Mouse (Mus musculus) ES-Bruce4 (cell line): ENCODE measurements around the gene Vapa. TPM values are rescaled to one million over a fixed set of nuclear protein-coding genes. Genes with fewer than 3 reads are reported as not detected.

Experiments used
- H3K27ac ChIP-seq: 2 replicates; pipeline ENCODE4 v1.5.1; 2012; ENCODE audit warnings: low read length, inconsistent platforms; ENCODE audit not compliant: insufficient read depth
- H3K27me3 ChIP-seq: 2 replicates; pipeline ENCODE4 v1.6.1; 2012; ENCODE audit warnings: mild to moderate bottlenecking, low read length, inconsistent platforms; ENCODE audit not compliant: control insufficient read depth, poor library complexity, insufficient read depth, severe bottlenecking
- H3K36me3 ChIP-seq: 2 replicates; pipeline ENCODE4 v1.6.1; 2012; ENCODE audit warnings: inconsistent platforms, mild to moderate bottlenecking, low read length, moderate library complexity; ENCODE audit not compliant: control insufficient read depth, poor library complexity, insufficient read depth, severe bottlenecking
- H3K4me1 ChIP-seq: one replicate; pipeline ENCODE4 v1.8.1; 2011; ENCODE audit warnings: low read length; ENCODE audit not compliant: control insufficient read depth, insufficient read depth
- H3K4me3 ChIP-seq: 2 replicates; pipeline ENCODE4 v1.5.1; 2011; ENCODE audit warnings: low read depth, mild to moderate bottlenecking, low read length
- H3K9ac ChIP-seq: 2 replicates; pipeline ENCODE4 v1.6.1; 2012; ENCODE audit warnings: low read depth, mild to moderate bottlenecking, inconsistent platforms; ENCODE audit not compliant: poor library complexity, severe bottlenecking
- H3K9me3 ChIP-seq: replicated peaks from 2 replicates; pipeline ENCODE4 v1.6.1; 2012; ENCODE audit warnings: mild to moderate bottlenecking, low read length, inconsistent platforms; ENCODE audit not compliant: control insufficient read depth, poor library complexity, insufficient read depth, severe bottlenecking
- CTCF ChIP-seq: IDR thresholded peaks from one replicate; pipeline ENCODE4 v1.8.1; 2011; ENCODE audit warnings: low read depth, low read length
- EP300 ChIP-seq: IDR thresholded peaks from 2 replicates; pipeline ENCODE4 v1.6.1; 2011; ENCODE audit warnings: low read depth, low read length; ENCODE audit not compliant: insufficient read depth
- POLR2A ChIP-seq: IDR thresholded peaks from one replicate; pipeline ENCODE4 v1.8.1; 2011; ENCODE audit warnings: low read length; ENCODE audit not compliant: insufficient read depth
- polyA plus RNA-seq: library from polyadenylated mRNA; stranded (reverse); fragments of >200 nt; gene quantifications from 2 replicates; pipeline ENCODE4 v1.2.4, GENCODE M21; 2011; ENCODE audit warnings: low read depth; ENCODE audit not compliant: missing spikeins, insufficient read depth, insufficient read length

Vapa gene
- polyA plus RNA-seq, 1 experiment: 311 TPM

GRCm38 (mm10) chr17:65655608-65656007 is 42.3 kb upstream of the Vapa start:
- Histone ChIP-seq H3K4me1 (no peaks in the 10 kb centered on the region), H3K27me3 (no peaks in the 10 kb centered on the region), H3K36me3 (no peaks in the 10 kb centered on the region), H3K4me3 (no peak overlapping the region), H3K9ac (no peak overlapping the region), H3K9me3 (no peaks in the 10 kb centered on the region), H3K27ac (no peak overlapping the region)
- TF ChIP-seq POLR2A (no peak), EP300 (no peak), CTCF (no peak)

- Histone ChIP-seq H3K4me3 (no peak overlapping the region), H3K9me3 (no peaks in the 10 kb centered on the region), H3K27me3 (no peaks in the 10 kb centered on the region), H3K27ac (no peak overlapping the region), H3K9ac (no peak overlapping the region), H3K4me1 (peaks cover 6% of the 10 kb centered on the region), H3K36me3 (no peaks in the 10 kb centered on the region)
- TF ChIP-seq POLR2A (no peak), CTCF (no peak), EP300 (no peak)
These were observed 37.2 kb upstream of the Vapa start for GRCm38 (mm10) chr17:65650598-65650997.

GRCm38 (mm10) chr17:65649175-65649493 is 35.8 kb upstream of the Vapa start:
- H3K27me3 ChIP-seq: no peaks in the 10 kb centered on the region
- H3K4me3 ChIP-seq: no peak overlapping the region
- TF ChIP-seq EP300 (no peak), CTCF (no peak), POLR2A (no peak)
- H3K36me3 ChIP-seq: no peaks in the 10 kb centered on the region
- H3K9ac ChIP-seq: no peak overlapping the region
- no peaks in the 10 kb centered on the region for H3K9me3 ChIP-seq
- H3K27ac ChIP-seq: no peak overlapping the region
- peaks cover 6% of the 10 kb centered on the region for H3K4me1 ChIP-seq

GRCm38 (mm10) chr17:65648371-65649174 is 35.2 kb upstream of the Vapa start:
- Histone ChIP-seq H3K4me3 (no peak overlapping the region), H3K36me3 (no peaks in the 10 kb centered on the region), H3K4me1 (peaks cover 6% of the 10 kb centered on the region), H3K9me3 (no peaks in the 10 kb centered on the region), H3K9ac (no peak overlapping the region), H3K27ac (no peak overlapping the region), H3K27me3 (no peaks in the 10 kb centered on the region)
- TF ChIP-seq POLR2A: no peak
- 0 out of 2 replicates have a peak, but pooled peaks have one; percentile 56 for TF ChIP-seq EP300

GRCm38 (mm10) chr17:65647961-65648360 is 34.6 kb upstream of the Vapa start:
- no peak overlapping the region for H3K4me3 ChIP-seq
- no peaks in the 10 kb centered on the region for H3K27me3 ChIP-seq
- TF ChIP-seq POLR2A (no peak), CTCF (no peak)
- no peaks in the 10 kb centered on the region for H3K36me3 ChIP-seq
- peaks cover 6% of the 10 kb centered on the region for H3K4me1 ChIP-seq
- H3K9ac ChIP-seq: no peak overlapping the region
- no peaks in the 10 kb centered on the region for H3K9me3 ChIP-seq
- no peak overlapping the region for H3K27ac ChIP-seq

- TF ChIP-seq POLR2A (no peak), CTCF (no peak), EP300 (no peak)
- Histone ChIP-seq H3K9ac (no peak overlapping the region), H3K9me3 (no peaks in the 10 kb centered on the region), H3K4me3 (no peak overlapping the region), H3K36me3 (no peaks in the 10 kb centered on the region), H3K27me3 (no peaks in the 10 kb centered on the region), H3K4me1 (peaks cover 6% of the 10 kb centered on the region), H3K27ac (no peak overlapping the region)
These were observed 33.9 kb upstream of the Vapa start for GRCm38 (mm10) chr17:65647226-65647625.
